Mouse (Mus musculus) MEL (cell line): Measurements from ENCODE around the gene Qprt. TPM values are rescaled to one million over a fixed set of nuclear protein-coding genes. Genes with fewer than 3 reads are reported as not detected.

Source experiments
- DNase-seq: peaks from one replicate; pipeline ENCODE4 v3.0.0; 2011; ENCODE audit warnings: low read depth, low spot score
- H3K27ac ChIP-seq: 2 replicates; pipeline ENCODE4 v1.5.1; 2012; ENCODE audit warnings: low read depth, mild to moderate bottlenecking, control low read depth, low read length, moderate library complexity; ENCODE audit not compliant: control insufficient read depth
- H3K27me3 ChIP-seq, 2 experiments: fragments of 150-350 bp in 1 of 2; sonication (generic) in 1 of 2; 2 replicates each; pipeline ENCODE4 v1.6.1; 2012; ENCODE audit warnings: low read length in 2 of 2, mild to moderate bottlenecking in 2 of 2, improper control_type of control experiment in 1 of 2, moderate library complexity in 1 of 2; ENCODE audit not compliant: insufficient read depth in 2 of 2, control insufficient read depth in 1 of 2
- H3K36me3 ChIP-seq, 2 experiments: 2 replicates each; pipeline ENCODE4 v1.6.1; 2012 to 2014; ENCODE audit warnings: low read length in 2 of 2, improper control_type of control experiment in 1 of 2, inconsistent platforms in 1 of 2, mild to moderate bottlenecking in 1 of 2; ENCODE audit not compliant: insufficient read depth in 2 of 2, control insufficient read depth in 1 of 2
- H3K4me1 ChIP-seq, 2 experiments: fragments of 150-350 bp in 1 of 2; sonication (generic) in 1 of 2; 2 replicates each; pipeline ENCODE4 v1.6.1; 2012; ENCODE audit warnings: low read length in 2 of 2, improper control_type of control experiment in 1 of 2, mild to moderate bottlenecking in 1 of 2; ENCODE audit not compliant: insufficient read depth in 2 of 2, control insufficient read depth in 1 of 2
- H3K4me3 ChIP-seq, 2 experiments: fragments of 150-350 bp in 1 of 2; sonication (generic) in 1 of 2; 2 replicates each; pipeline ENCODE4 v1.5.1; 2012; ENCODE audit warnings: low read depth in 2 of 2, low read length in 2 of 2, mild to moderate bottlenecking in 2 of 2, moderate library complexity in 2 of 2, control low read depth in 1 of 2, improper control_type of control experiment in 1 of 2; ENCODE audit not compliant: control insufficient read depth in 1 of 2, insufficient read depth in 1 of 2
- H3K79me2 ChIP-seq: 2 replicates; pipeline ENCODE4 v1.6.1; 2012; ENCODE audit warnings: mild to moderate bottlenecking, low read length, moderate library complexity; ENCODE audit not compliant: control insufficient read depth, poor library complexity, insufficient read depth
- H3K9ac ChIP-seq: 2 replicates; pipeline ENCODE4 v1.6.1; 2012; ENCODE audit warnings: low read depth, mild to moderate bottlenecking, control low read depth, low read length, moderate library complexity; ENCODE audit not compliant: control insufficient read depth, poor library complexity, severe bottlenecking
- H3K9me3 ChIP-seq: fragments of 150-350 bp; sonication (generic); replicated peaks from 2 replicates; pipeline ENCODE4 v1.6.1; 2012; ENCODE audit warnings: mild to moderate bottlenecking, low read length, improper control_type of control experiment, moderate library complexity; ENCODE audit not compliant: insufficient read depth
- ELF1 ChIP-seq: IDR thresholded peaks from 2 replicates; pipeline ENCODE4 v1.6.1; 2014; ENCODE audit warnings: low read depth, mild to moderate bottlenecking, inconsistent platforms, low read length, improper control_type of control experiment, moderate library complexity
- EP300 ChIP-seq, 2 experiments: IDR thresholded peaks; 2 replicates each; pipeline ENCODE4 v1.6.1; 2011; ENCODE audit warnings: improper control_type of control experiment in 2 of 2, low read length in 2 of 2, low read depth in 1 of 2, mild to moderate bottlenecking in 1 of 2
- GABPA ChIP-seq: IDR thresholded peaks from 2 replicates; pipeline ENCODE4 v1.6.1; 2012; ENCODE audit warnings: low read depth, mild to moderate bottlenecking, inconsistent platforms, low read length, improper control_type of control experiment, moderate library complexity
- GATA1 ChIP-seq: IDR thresholded peaks from 2 replicates; pipeline ENCODE4 v1.6.1; 2011; ENCODE audit warnings: low read depth, low read length, improper control_type of control experiment
- HCFC1 ChIP-seq: IDR thresholded peaks from 2 replicates; pipeline ENCODE4 v1.6.1; 2012; ENCODE audit warnings: low read depth, mild to moderate bottlenecking, inconsistent platforms, low read length, improper control_type of control experiment, moderate library complexity
- JUND ChIP-seq: IDR thresholded peaks from 2 replicates; pipeline ENCODE4 v1.6.1; 2011; ENCODE audit warnings: low read depth, mild to moderate bottlenecking, improper control_type of control experiment, low read length
- KAT2A ChIP-seq: conservative IDR thresholded peaks from 2 replicates; pipeline ENCODE4 v1.6.1; 2012; ENCODE audit warnings: low read depth, low read length, improper control_type of control experiment, inconsistent platforms
- MAFK ChIP-seq: IDR thresholded peaks from 2 replicates; pipeline ENCODE4 v1.6.1; 2011; ENCODE audit warnings: low read depth, mild to moderate bottlenecking, low read length, improper control_type of control experiment, borderline replicate concordance
- MEF2A ChIP-seq: IDR thresholded peaks from 2 replicates; pipeline ENCODE4 v1.6.1; 2014; ENCODE audit warnings: low read depth, mild to moderate bottlenecking, inconsistent platforms, low read length, improper control_type of control experiment; ENCODE audit not compliant: poor library complexity, insufficient replicate concordance, severe bottlenecking; ENCODE audit errors: extremely low read depth
- MXI1 ChIP-seq: IDR thresholded peaks from 2 replicates; pipeline ENCODE4 v1.6.1; 2011; ENCODE audit warnings: mild to moderate bottlenecking, low read depth, low read length, improper control_type of control experiment
- NRF1 ChIP-seq: IDR thresholded peaks from 2 replicates; pipeline ENCODE4 v1.6.1; 2014; ENCODE audit warnings: low read depth, mild to moderate bottlenecking, inconsistent platforms, low read length, improper control_type of control experiment, moderate library complexity; ENCODE audit not compliant: poor library complexity, insufficient read depth, severe bottlenecking
- POLR2A ChIP-seq, 2 experiments: IDR thresholded peaks; 2 replicates each; pipeline ENCODE4 v1.6.1; 2011 to 2012; ENCODE audit warnings: low read length in 2 of 2, mild to moderate bottlenecking in 2 of 2, control low read depth in 1 of 2, improper control_type of control experiment in 1 of 2, low read depth in 1 of 2, moderate library complexity in 1 of 2; ENCODE audit not compliant: control insufficient read depth in 1 of 2, insufficient read depth in 1 of 2, poor library complexity in 1 of 2
- POLR2AphosphoS2 ChIP-seq: IDR thresholded peaks from 2 replicates; pipeline ENCODE4 v1.6.1; 2011; ENCODE audit warnings: low read length, improper control_type of control experiment
- SMC3 ChIP-seq: IDR thresholded peaks from 2 replicates; pipeline ENCODE4 v1.6.1; 2011; ENCODE audit warnings: low read depth, low read length, improper control_type of control experiment
- UBTF ChIP-seq: IDR thresholded peaks from 2 replicates; pipeline ENCODE4 v1.6.1; 2012; ENCODE audit warnings: low read depth, mild to moderate bottlenecking, inconsistent platforms, low read length, improper control_type of control experiment, moderate library complexity, borderline replicate concordance; ENCODE audit not compliant: insufficient read depth
- USF1 ChIP-seq: IDR thresholded peaks from 2 replicates; pipeline ENCODE4 v1.6.1; 2014; ENCODE audit warnings: low read depth, mild to moderate bottlenecking, inconsistent platforms, low read length, improper control_type of control experiment, moderate library complexity
- ZKSCAN1 ChIP-seq: IDR thresholded peaks from 2 replicates; pipeline ENCODE4 v1.6.1; 2012; ENCODE audit warnings: low read depth, mild to moderate bottlenecking, inconsistent platforms, low read length, improper control_type of control experiment, moderate library complexity
- ZMIZ1 ChIP-seq: IDR thresholded peaks from 2 replicates; pipeline ENCODE4 v1.6.1; 2012; ENCODE audit warnings: low read depth, mild to moderate bottlenecking, inconsistent platforms, low read length, improper control_type of control experiment, moderate library complexity
- ZNF384 ChIP-seq: IDR thresholded peaks from 2 replicates; pipeline ENCODE4 v1.6.1; 2012; ENCODE audit warnings: low read depth, mild to moderate bottlenecking, inconsistent platforms, low read length, improper control_type of control experiment
- polyA plus RNA-seq, 2 experiments: library from polyadenylated mRNA; stranded (reverse) in 1 of 2; unstranded in 1 of 2; fragments of >175 nt in 1 of 2; fragments of >200 nt in 1 of 2; gene quantifications; 2 replicates each; pipeline versions ENCODE4 v1.2.1 to v1.2.4; 2012; ENCODE audit warnings: low replicate concordance in 2 of 2, low read depth in 1 of 2; ENCODE audit not compliant: insufficient read length in 2 of 2, insufficient read depth in 1 of 2, missing spikeins in 1 of 2
- total RNA-seq: library from RNA; depleted of rRNA; stranded (reverse); fragments of 300-350 nt; gene quantifications from 2 replicates; pipeline ENCODE4 v1.2.3, GENCODE M21; 2012; rRNA removed

Qprt gene
- 2.5 and 2.7 TPM in 2 replicates for total RNA-seq
- polyA plus RNA-seq: 1 to 10 TPM in 1 of 2 experiments, not detected in 1; 3.7 TPM

DNA sequence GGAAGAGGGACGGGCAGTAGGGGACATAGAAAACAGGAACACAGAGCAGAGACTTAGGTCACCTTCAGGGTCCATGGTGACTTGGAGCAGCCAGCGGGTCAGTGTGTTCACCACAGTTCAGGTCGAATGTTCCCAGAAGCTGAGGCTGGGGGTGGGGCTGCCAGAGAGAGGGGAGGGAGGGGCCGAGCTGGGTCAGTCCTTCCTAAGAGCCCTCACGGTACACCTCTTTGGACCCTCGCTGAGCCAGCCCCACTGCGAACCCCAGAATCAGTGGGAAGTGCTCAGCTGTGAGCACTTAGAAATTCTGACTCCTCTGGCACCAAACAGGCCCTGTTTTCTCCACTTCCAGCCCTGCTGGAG, at the start of gene Qprt:
Gene Qprt (minus strand): TSS at position 316 of the 360 bp plus-strand sequence.
- no peaks in the 10 kb centered on the region; a peak in 2 of 4 replicates for H3K36me3 ChIP-seq
- TF ChIP-seq HCFC1 (no peak), POLR2AphosphoS2 (no peak), POLR2A (IDR thresholded peaks at IDR 0.05; ENCODE audit: control insufficient read depth in 1 of 2, insufficient read depth in 1 of 2, low read depth in 1 of 2, low read length in 2 of 2, poor library complexity in 1 of 2) (no peak), NRF1 (no peak), GATA1 (no peak), GABPA (no peak)
- TF ChIP-seq, all 39 proteins: peak for 0
- Histone ChIP-seq H3K9ac (no peak within 1 kb of the TSS), H3K27me3 (no peaks in the 10 kb centered on the region), H3K4me1 (peaks cover 0 to 4% of the 10 kb centered on the region in 2 experiments; a peak in 1 of 4 replicates), H3K27ac (no peak within 1 kb of the TSS), H3K79me2 (no peaks in the 10 kb centered on the region), H3K4me3 (no peak within 1 kb of the TSS), H3K9me3 (no peaks in the 10 kb centered on the region)
- no peak for DNase-seq

DNA sequence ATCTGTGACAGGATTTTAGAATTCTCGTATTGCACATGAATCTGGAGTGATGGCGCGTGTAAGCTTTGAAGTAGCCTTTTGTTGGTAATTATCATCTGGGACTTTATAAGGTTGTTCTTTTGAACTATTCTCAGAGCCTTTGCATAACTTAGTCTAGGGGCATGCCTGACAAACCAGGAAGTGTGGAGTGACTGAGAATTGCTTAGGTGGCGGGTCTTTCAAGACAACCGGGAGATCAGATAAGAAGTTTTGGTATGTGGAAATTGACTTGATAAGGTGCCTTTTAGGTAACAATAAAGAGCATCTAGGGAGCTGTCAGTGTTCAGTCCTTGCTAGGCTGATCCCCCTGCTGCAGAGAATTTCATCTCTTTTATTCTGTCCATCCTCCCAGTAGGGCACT, 44.5 kb upstream of the Qprt start:
- no peaks in the 10 kb centered on the region for H3K27me3 ChIP-seq
- H3K4me1 ChIP-seq: peaks cover 18 to 24% of the 10 kb centered on the region in 2 experiments
- H3K9ac ChIP-seq: no peak overlapping the region
- TF ChIP-seq ZNF384 (no peak), POLR2A (IDR thresholded peaks at IDR 0.05; ENCODE audit: control insufficient read depth in 1 of 2, insufficient read depth in 1 of 2, low read depth in 1 of 2, low read length in 2 of 2, poor library complexity in 1 of 2) (no peak), ZMIZ1 (no peak), ZKSCAN1 (no peak), GATA1 (peak; percentile 67), MAFK (no peak), JUND (no peak), MXI1 (peak; percentile 16; the same call in 1 of the 2 replicates), USF1 (no peak), MEF2A (no peak), SMC3 (no peak), UBTF (no peak), GABPA (no peak), KAT2A (no peak), ELF1 (no peak; the same call in 1 of the 2 replicates), EP300 (IDR thresholded peaks at IDR 0.05; ENCODE audit: low read depth in 1 of 2, low read length in 2 of 2) (no peak)
- no peak overlapping the region for H3K4me3 ChIP-seq
- DNase-seq: no peak
- no peaks in the 10 kb centered on the region for H3K9me3 ChIP-seq
- no peaks in the 10 kb centered on the region for H3K79me2 ChIP-seq
- no peak overlapping the region for H3K27ac ChIP-seq
- peaks cover 0 to 27% of the 10 kb centered on the region in 2 experiments; a peak in 2 of 4 replicates for H3K36me3 ChIP-seq
